Mouse (Mus musculus) heart, embryonic 16.5 days (tissue): ENCODE results near the gene Sec14l5. TPM values are rescaled to one million over a fixed set of nuclear protein-coding genes. Genes with fewer than 3 reads are reported as not detected.
A peak's percentile ranks its signal among the peaks of the same experiment; 100 is the strongest.

Experiments
- ATAC-seq: fragments of 200-750 bp; cut with Nextera tagmentation; replicated peaks from 2 replicates; pipeline ENCODE4 v1.8.0; 2017; ENCODE audit warnings: moderate number of reproducible peaks; ENCODE audit not compliant: insufficient read depth, low FRiP score; ENCODE audit errors: extremely low read depth
- H3K27ac ChIP-seq: fragments of 300-500 bp; sonication (generic); 2 replicates; pipeline ENCODE4 v1.5.1; 2014; ENCODE audit warnings: mild to moderate bottlenecking, low read length, control low read depth, moderate library complexity
- H3K27me3 ChIP-seq: fragments of 300-500 bp; sonication (generic); 2 replicates; pipeline ENCODE4 v1.6.1; 2014; ENCODE audit warnings: low read length, mixed read lengths; ENCODE audit not compliant: control insufficient read depth, insufficient read depth
- H3K36me3 ChIP-seq: fragments of 300-500 bp; sonication (generic); 2 replicates; pipeline ENCODE4 v1.6.1; 2014; ENCODE audit not compliant: control insufficient read depth, insufficient read depth
- H3K4me1 ChIP-seq: fragments of 300-500 bp; sonication (generic); 2 replicates; pipeline ENCODE4 v1.6.1; 2014; ENCODE audit warnings: low read length, mixed read lengths; ENCODE audit not compliant: control insufficient read depth, insufficient read depth
- H3K4me2 ChIP-seq: fragments of 300-500 bp; sonication (generic); 2 replicates; pipeline ENCODE4 v1.6.1; 2014; ENCODE audit warnings: low read depth, mild to moderate bottlenecking, control low read depth, low read length
- H3K4me3 ChIP-seq: fragments of 300-500 bp; sonication (generic); 2 replicates; pipeline ENCODE4 v1.5.1; 2014; ENCODE audit warnings: mild to moderate bottlenecking, control low read depth, low read length
- H3K9ac ChIP-seq: fragments of 300-500 bp; sonication (generic); 2 replicates; pipeline ENCODE4 v1.6.1; 2014; ENCODE audit warnings: low read length, control low read depth
- H3K9me3 ChIP-seq: fragments of 300-500 bp; sonication (generic); replicated peaks from 2 replicates; pipeline ENCODE4 v1.6.1; 2016; ENCODE audit warnings: low read length; ENCODE audit not compliant: control insufficient read depth
- WGBS: fragments of 180-500 bp; shearing (Covaris S2); extraction: QIAGEN DNeasy Blood & Tissue Kit; methylation state at CpG from one replicate; pipeline ENCODE4 v1.1.7; 2014; 5-methylcytosine and 5-hydroxymethylcytosine counted together
- polyA plus RNA-seq: library from polyadenylated mRNA; unstranded; fragments of >200 nt; fragmentation: Nextera tagmentation; extraction: Ambion mirVana; gene quantifications from 2 replicates; pipeline ENCODE4 v1.2.1, GENCODE M21; 2015

The Sec14l5 gene
- polyA plus RNA-seq = 0.08 and 0.14 TPM in 2 replicates

DNA sequence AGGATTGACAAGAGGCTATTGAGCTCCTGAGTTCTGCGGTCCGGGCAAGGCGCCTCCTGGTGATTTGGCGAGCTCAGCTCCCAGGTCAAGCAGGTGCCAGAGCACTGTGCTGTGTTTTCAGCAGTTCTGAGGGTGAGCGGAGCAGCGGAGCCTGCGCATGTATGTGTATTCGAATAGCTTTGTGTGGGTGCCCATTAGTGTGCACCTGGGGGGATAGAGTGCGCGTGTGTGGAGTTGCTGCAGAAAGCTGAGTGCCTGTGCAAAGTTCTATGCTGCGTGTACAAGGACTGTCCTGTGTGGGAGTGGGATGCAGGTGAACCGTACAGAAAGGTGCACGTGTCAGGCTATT, at the start of gene Sec14l5:
Sec14l5 (plus strand) TSS at position 73 of the 349 bp plus-strand sequence.
- H3K27ac ChIP-seq = no peak within 1 kb of the TSS
- H3K27me3 ChIP-seq = peaks cover 8% of the 10 kb centered on the region
- H3K4me1 ChIP-seq = peaks cover 9% of the 10 kb centered on the region
- no peak within 1 kb of the TSS for H3K9ac ChIP-seq
- no peaks in the 10 kb centered on the region for H3K9me3 ChIP-seq
- 16% methylated on average over 13 of the region's 13 CpGs for WGBS
- H3K36me3 ChIP-seq = no peaks in the 10 kb centered on the region
- ATAC-seq = peak; percentile 11; the same call in 1 of the 2 replicates
- H3K4me2 ChIP-seq = peak within 1 kb of the TSS; percentile 75
- peak within 1 kb of the TSS; percentile 48 for H3K4me3 ChIP-seq

DNA sequence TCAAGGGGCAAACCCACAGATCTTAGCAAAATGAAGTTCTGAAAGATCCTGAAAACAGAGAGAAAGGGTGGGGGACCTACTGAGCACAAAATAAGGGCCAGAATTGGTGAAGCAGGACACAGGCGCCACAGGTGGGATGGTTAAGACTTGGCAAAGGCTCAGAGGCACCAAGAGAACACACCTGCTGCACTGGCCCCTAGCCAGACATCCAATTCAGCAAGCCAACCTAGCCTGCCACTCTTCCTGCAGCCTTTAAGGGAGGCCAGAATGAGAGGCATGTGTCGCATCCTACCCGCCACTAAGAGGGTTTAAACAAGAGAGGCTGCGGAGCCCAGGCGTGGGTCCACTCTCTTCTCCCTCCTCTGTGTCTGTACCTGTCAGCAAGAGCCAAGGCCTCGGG, 45.9 kb upstream of the Sec14l5 start:
- no peak for ATAC-seq
- 62% methylated on average over 6 of the region's 6 CpGs for WGBS
- no peaks in the 10 kb centered on the region for H3K4me1 ChIP-seq
- no peak overlapping the region for H3K4me2 ChIP-seq
- no peak overlapping the region for H3K4me3 ChIP-seq
- no peaks in the 10 kb centered on the region for H3K36me3 ChIP-seq
- H3K9ac ChIP-seq = no peak overlapping the region
- H3K27me3 ChIP-seq = no peaks in the 10 kb centered on the region
- no peaks in the 10 kb centered on the region for H3K9me3 ChIP-seq
- no peak overlapping the region for H3K27ac ChIP-seq

DNA sequence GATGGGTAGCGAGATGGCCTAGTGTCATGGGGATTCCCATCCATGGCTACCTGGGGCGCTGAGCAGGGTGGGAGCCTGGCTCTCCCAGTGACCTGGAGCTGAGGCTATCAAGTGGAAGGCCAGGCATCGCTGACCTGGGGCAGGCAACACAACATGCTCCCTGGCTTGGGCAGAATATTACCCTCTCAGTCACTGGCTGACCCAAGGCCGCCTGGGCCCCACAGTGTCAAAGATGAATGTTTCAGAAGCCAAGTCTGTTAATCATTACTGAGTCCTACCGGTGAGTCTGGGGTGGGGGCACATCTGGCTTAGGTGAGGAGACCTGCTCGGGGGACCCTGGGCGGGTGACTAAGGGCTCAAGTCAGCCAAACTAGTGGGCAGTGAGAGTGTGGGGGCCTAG, 37.0 kb upstream of the Sec14l5 start:
- no peak for ATAC-seq
- WGBS = 80% methylated on average over 7 of the region's 7 CpGs
- H3K4me3 ChIP-seq = no peak overlapping the region
- 0 out of 2 replicates have a peak, but pooled peaks cover 3% of the 10 kb centered on the region for H3K9me3 ChIP-seq
- H3K36me3 ChIP-seq = no peaks in the 10 kb centered on the region
- H3K4me1 ChIP-seq = peaks cover 14% of the 10 kb centered on the region
- H3K27me3 ChIP-seq = no peaks in the 10 kb centered on the region
- no peak overlapping the region for H3K9ac ChIP-seq
- no peak overlapping the region for H3K4me2 ChIP-seq
- no peak overlapping the region for H3K27ac ChIP-seq

DNA sequence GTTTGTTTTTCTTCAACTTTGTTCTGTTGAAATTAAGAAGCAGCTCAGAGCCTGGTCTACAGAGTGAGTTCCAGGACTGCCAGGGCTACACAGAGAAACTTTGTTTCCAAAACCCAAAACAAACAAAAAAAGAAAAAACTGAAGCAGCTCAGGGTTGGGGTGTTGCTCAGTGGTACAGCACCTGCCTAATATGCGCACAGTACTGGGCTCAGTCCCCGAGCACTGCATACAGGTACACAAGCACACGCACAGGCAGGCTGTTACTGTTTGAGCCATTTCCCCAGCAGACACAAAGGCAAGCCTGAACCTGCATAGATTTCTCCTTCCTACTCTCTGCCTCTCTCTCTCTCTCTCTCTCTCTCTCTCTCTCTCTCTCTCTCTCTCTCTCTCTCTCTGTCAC, 35.9 kb upstream of the Sec14l5 start:
- Histone ChIP-seq H3K9me3 (0 out of 2 replicates have a peak, but pooled peaks cover 3% of the 10 kb centered on the region), H3K4me1 (peaks cover 14% of the 10 kb centered on the region), H3K36me3 (no peaks in the 10 kb centered on the region), H3K27me3 (no peaks in the 10 kb centered on the region), H3K9ac (no peak overlapping the region), H3K4me3 (no peak overlapping the region), H3K27ac (no peak overlapping the region), H3K4me2 (no peak overlapping the region)
- ATAC-seq = no peak
- WGBS = 86% methylated on average over 3 of the region's 3 CpGs

DNA sequence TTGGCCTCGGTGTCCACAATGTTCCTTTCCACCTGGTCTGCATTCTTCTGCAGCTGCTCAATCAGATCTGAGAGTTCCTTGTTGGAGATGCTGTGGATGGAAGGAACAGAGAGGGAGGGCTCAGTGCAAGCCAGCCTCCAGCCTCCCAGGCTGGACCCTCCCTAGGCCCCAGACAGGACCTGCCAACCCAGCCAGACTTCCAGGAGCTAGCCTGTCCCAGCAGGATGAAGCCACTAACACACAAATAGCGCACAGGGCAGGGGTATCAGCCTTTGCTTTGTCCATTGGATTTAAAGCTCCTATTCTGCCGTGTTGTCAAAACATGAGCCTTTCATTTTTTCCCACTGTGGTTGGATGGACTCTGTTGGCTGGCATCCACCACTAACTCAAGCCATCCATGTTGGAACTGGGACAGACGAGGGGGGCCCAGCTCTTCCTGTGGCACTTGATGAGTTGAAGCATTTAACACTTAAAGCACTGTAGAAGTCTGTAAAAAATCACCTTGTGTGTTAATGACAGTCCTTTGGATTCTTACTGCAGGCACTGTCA, 33.8 kb upstream of the Sec14l5 start:
- no peak overlapping the region for H3K4me2 ChIP-seq
- no peak overlapping the region for H3K27ac ChIP-seq
- H3K9ac ChIP-seq = no peak overlapping the region
- 41% methylated on average over 4 of the region's 4 CpGs for WGBS
- ATAC-seq = peak; percentile 64
- H3K27me3 ChIP-seq = no peaks in the 10 kb centered on the region
- H3K9me3 ChIP-seq = 0 out of 2 replicates have a peak, but pooled peaks cover 3% of the 10 kb centered on the region
- H3K4me3 ChIP-seq = no peak overlapping the region
- no peaks in the 10 kb centered on the region for H3K36me3 ChIP-seq
- H3K4me1 ChIP-seq = peaks cover 14% of the 10 kb centered on the region

DNA sequence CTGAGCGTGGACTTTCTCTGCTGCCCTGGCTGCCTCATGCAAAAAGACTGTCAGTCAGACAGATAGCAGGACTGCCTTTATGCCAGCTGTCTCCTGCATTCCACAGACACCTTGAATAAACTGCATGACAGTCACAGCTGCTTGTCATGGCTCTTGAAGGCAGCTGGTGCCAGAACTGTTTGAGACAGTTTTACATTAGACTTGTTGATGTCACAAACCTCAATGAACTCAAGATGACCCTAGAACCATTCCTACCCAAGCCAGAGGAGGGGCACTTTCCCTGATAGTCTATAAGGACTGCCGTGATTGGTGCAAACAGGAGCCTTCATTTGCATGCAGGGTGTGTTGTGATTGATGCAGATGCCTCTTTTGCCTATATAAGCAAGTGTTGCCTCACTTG, 33.3 kb upstream of the Sec14l5 start:
- H3K27me3 ChIP-seq = no peaks in the 10 kb centered on the region
- H3K9ac ChIP-seq = no peak overlapping the region
- peaks cover 14% of the 10 kb centered on the region for H3K4me1 ChIP-seq
- no peaks in the 10 kb centered on the region for H3K36me3 ChIP-seq
- no peak overlapping the region for H3K4me2 ChIP-seq
- 38% methylated on average over 2 of the region's 2 CpGs for WGBS
- no peak overlapping the region for H3K27ac ChIP-seq
- no peak overlapping the region for H3K4me3 ChIP-seq
- no peaks in the 10 kb centered on the region for H3K9me3 ChIP-seq
- ATAC-seq = no peak; the same call in 1 of the 2 replicates

DNA sequence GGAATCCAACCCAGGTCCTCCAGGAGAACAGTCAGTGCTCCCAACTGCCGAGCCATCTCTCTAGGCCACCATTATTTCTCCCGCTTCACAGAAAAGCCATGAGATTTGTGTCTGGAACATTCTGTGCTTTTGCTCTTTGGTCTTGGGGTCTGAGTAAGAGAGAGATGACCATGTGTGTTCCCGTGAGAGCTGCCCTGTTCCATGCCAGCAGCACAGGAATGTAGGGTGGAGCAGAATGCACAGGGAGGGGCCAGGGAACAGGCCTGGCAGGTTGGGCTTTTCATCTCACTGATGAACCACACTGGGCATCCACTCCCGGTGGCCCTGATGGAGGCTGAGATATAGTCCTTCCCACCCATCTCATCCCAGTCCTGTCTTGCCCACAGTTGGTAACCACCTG, 27.5 kb upstream of the Sec14l5 start:
- Histone ChIP-seq H3K4me2 (no peak overlapping the region), H3K4me3 (no peak overlapping the region), H3K4me1 (no peaks in the 10 kb centered on the region), H3K27me3 (peaks cover 12% of the 10 kb centered on the region; the same call in 1 of the 2 replicates), H3K27ac (no peak overlapping the region), H3K9ac (no peak overlapping the region), H3K9me3 (0 out of 2 replicates have a peak, but pooled peaks cover under 1% of the 10 kb centered on the region), H3K36me3 (no peaks in the 10 kb centered on the region)
- ATAC-seq = no peak
- 68% methylated on average over 4 of the region's 4 CpGs for WGBS

DNA sequence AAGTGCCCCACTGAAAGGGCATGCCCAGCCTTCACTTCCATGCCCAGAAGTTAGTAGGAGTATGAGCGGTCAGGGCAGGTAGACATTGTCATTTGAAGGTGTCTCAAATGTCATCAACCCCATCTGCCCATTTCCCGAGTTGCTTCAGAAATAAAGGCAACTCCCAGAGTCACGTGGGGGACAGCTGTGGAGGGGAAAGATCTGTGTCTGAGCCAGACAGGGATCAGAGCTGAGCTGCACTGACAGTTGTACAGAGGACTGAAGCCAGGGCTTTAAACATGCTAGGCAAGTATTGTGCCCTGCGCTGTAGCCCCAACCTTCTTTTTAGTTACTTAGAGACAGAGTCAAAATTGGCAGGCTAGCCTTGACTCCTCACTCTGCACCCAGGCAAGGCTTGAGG, 27.1 kb upstream of the Sec14l5 start:
- 77% methylated on average over 4 of the region's 4 CpGs for WGBS
- Histone ChIP-seq H3K27ac (no peak overlapping the region), H3K4me3 (no peak overlapping the region), H3K4me1 (no peaks in the 10 kb centered on the region), H3K27me3 (peaks cover 12% of the 10 kb centered on the region; the same call in 1 of the 2 replicates), H3K9ac (no peak overlapping the region), H3K9me3 (0 out of 2 replicates have a peak, but pooled peaks cover 2% of the 10 kb centered on the region), H3K4me2 (no peak overlapping the region), H3K36me3 (no peaks in the 10 kb centered on the region)
- ATAC-seq = no peak

DNA sequence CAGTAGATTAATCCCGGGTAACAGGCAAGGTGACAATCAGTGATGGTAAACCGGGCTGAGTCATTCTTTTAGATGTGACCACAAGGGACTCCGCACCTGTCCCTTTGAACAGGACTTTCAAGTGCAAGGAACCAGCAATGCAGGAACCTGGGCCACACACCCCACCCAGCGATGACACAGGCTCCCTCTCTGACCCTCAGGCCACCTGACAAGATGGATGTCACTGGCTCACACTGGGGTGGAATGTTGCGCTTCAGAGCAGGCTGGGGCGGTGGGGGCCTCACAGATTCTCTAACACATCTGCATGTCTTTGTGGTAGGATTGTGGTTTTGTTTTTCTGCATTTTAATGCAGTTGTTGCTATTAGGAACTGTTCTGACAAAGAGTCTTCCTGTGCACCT, 23.4 kb upstream of the Sec14l5 start:
- WGBS = 61% methylated on average over 6 of the region's 6 CpGs
- no peak overlapping the region for H3K9ac ChIP-seq
- no peak overlapping the region for H3K4me2 ChIP-seq
- no peaks in the 10 kb centered on the region for H3K36me3 ChIP-seq
- peaks cover 14% of the 10 kb centered on the region; the same call in 1 of the 2 replicates for H3K27me3 ChIP-seq
- no peak overlapping the region for H3K4me3 ChIP-seq
- H3K4me1 ChIP-seq = no peaks in the 10 kb centered on the region
- 0 out of 2 replicates have a peak, but pooled peaks cover 2% of the 10 kb centered on the region for H3K9me3 ChIP-seq
- H3K27ac ChIP-seq = no peak overlapping the region
- ATAC-seq = no peak
